Mouse (Mus musculus) natural killer cell, adult 2 months (primary cell): ENCODE results near the gene Dhdh.

Experiments used
- DNase-seq, 2 experiments: peaks; one replicate each; pipeline ENCODE4 v3.0.0; 2022; ENCODE audit warnings: low spot score in 2 of 2

Dhdh gene

DNA sequence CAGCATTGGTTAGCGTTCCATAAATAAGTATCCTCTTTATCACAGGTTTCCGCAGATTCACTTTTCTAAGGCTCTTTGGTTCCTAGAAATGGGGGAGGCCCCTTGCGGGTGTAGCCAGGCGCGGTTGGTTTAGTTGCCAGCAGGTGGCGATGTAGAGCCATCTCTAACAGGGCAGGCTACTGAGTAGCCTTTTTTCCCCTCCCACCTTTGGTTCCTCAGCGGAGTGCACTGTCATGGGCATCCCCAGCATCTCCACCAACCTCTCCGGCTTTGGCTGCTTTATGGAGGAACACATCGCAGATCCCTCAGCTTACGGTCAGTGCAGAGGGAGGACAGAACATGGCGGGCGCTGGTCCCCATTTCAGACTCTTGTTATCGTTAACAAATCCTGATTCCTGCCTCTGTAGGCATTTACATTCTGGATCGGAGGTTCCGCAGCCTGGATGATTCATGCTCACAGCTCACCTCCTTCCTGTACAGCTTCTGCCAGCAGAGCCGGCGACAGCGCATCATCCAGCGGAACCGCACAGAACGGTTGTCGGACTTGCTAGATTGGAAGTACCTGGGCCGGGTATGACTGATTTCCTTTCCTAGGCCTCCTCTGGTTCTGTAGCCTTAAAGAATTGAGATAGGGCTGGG, 37.1 kb downstream of the Dhdh start:
- DNase-seq = peak; percentile 72 to 88

DNA sequence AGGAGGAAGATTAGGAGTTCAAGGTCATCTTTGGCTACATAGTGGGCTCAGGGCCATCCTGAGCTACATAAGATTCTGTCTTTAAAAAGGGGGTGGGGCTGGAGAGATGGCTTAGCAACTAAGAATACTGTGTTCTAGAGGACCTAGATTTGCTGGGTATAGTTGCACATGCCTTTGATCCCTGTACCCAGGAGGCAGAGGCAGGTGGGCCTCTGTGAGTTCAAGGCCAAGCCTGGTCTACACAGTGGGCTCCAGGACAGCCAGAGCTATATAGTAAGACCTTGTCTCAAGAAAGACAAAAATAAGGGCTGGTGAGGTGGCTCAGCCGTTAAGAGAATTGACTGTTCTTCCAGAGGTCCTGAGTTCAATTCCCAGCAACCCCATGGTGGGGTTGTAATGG, 38.6 kb downstream of the Dhdh start:
- DNase-seq = no peak

- no peak for DNase-seq
Observed at GRCm38 (mm10) chr7:45447325-45447990, 41.1 kb downstream of the Dhdh start.

- DNase-seq = no peak
Observed at GRCm38 (mm10) chr7:45446589-45446988, 42.0 kb downstream of the Dhdh start.

- DNase-seq = no peak
Observed at GRCm38 (mm10) chr7:45443526-45444420, 44.8 kb downstream of the Dhdh start.

DNA sequence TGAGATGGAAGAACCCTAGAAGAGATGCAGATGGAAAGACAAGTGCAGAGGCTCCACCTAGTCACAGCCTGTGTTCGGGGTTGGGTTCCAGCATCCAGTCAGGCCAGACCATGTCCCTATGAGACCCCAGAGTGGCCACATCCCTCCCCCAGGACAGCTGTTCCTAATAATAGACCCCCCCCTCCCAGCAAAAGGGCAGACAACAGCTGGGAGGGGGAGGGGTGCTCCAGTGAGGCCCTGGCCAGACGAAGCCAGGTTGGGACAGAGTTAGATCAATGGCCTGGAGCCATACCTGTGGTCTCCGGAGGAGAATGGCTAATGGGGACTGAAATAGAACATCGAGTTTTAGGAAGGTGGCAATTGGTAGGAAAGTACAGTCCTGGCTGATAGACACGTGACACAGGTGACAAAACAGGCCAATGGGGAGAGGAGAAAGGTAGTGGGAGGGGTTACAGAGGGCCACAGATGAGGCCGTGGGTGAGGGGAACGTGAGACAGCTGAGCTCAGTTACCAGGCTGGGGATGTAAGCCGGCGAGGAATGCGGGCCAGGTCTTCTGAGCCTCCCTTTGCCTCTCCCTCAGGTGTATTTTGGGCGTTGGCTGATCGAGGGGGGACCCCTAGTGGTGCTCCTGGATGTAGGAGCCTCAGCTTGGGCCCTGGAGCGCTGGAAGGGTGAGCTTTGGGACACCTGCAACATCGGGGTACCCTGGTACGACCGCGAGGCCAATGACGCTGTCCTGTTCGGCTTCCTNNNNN, 50.9 kb downstream of the Dhdh start, which contains the start of gene Ruvbl2:
Gene Ruvbl2, minus strand, starts transcription at position 576 of the 756 bp plus-strand sequence.
- no peak for DNase-seq

GRCm38 (mm10) chr7:45437046-45437445, 51.6 kb downstream of the Dhdh start:
- DNase-seq = no peak

DNA sequence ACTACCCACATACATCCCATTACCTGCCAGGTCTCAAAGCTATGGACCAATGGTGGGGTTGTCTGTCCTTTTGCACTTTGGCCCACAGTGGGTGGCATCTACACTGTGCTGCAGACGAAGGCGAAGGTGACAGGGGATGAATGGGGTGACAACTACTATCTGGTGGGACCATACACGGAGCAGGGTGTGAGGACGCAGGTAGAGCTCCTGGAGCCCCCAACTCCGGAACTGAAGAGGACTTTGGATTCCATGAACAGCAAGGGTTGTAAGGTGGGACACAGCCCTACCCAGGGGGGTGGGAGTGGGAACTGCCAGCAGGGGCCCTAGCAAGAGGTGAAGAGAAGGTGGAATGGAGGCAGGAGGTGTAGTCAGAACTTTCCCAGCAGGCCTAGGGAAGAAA, 52.2 kb downstream of the Dhdh start:
- DNase-seq = no peak

DNA sequence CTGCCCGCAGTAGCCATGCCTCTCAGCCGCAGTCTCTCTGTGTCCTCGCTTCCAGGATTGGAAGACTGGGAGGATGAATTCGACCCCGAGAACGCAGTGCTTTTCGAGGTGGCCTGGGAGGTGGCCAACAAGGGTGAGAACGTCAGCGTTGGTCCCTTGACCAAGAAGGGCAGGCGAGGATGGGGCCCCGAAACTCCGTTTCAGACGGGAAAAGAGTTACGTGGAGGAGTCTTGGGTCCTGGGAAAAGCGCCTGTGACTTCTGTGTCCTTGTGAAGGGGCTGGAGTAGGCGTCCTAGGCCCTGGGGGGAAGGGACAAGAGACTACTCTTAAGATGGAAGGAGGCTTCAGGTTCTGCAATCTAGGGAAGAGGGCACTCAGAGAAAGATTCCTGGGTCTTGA, 53.6 kb downstream of the Dhdh start:
- no peak for DNase-seq

- peak; percentile 100 for DNase-seq
Observed at GRCm38 (mm10) chr7:45434203-45435015, 54.2 kb downstream of the Dhdh start, which contains the start of gene Gys1. Gene Gys1 (plus strand): TSS chr7:45434844.

- no peak for DNase-seq
Observed at GRCm38 (mm10) chr7:45433835-45434202, 54.8 kb downstream of the Dhdh start.

- DNase-seq = no peak
Observed at GRCm38 (mm10) chr7:45426556-45426955, 62.0 kb downstream of the Dhdh start.

DNA sequence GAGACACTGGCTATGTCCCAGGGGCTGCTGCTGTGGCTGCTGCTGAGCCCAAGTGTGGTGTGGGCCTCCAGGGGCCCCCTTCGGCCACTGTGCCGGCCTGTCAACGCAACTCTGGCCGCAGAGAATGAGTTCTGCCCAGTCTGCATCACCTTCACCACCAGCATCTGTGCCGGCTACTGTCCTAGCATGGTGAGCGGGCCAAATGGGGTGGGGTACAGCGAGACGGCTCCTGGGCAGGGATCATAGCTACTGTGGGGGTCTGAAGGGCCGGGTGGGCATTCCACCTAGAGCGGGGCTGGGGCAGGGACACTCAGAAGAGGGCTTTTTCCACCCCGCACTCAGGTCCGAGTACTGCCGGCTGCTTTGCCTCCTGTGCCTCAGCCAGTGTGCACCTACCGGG, 67.4 kb downstream of the Dhdh start:
- DNase-seq = no peak
